9 mouse cellular contexts compared by ENCODE assay signal in genomic region chr11:50370969-50371368, GRCm38 (mm10). TPM values are rescaled to one million over a fixed set of nuclear protein-coding genes. Genes with fewer than 3 reads are reported as not detected.
DNase-seq lines count a peak whose midpoint lies in the region; ATAC-seq lines count a peak whose summit lies in the region.
"Had no signal": no experiment of that assay in that cellular context is flagged by ENCODE, and none has a peak within 500 bp of the region (broad histone marks: within the 10 kb centered on the region; RNA-seq: fewer than 3 reads in every experiment).

No protein-coding gene starts in this region.

- WGBS in intestine, embryonic 14.5 days, result 73% methylated on average over 4 of the region's 4 CpGs
- 55% methylated on average over 4 of the region's 4 CpGs for WGBS in neural tube, embryonic 12.5 days

- peak; percentile 16; the same call in 1 of the 2 replicates for ATAC-seq in erythroblast, adult 5-6 weeks (replicated peaks; ENCODE audit: low FRiP score, poor library complexity, severe bottlenecking)
- ATAC-seq in intestine, embryonic 14.5 days (replicated peaks; ENCODE audit: low FRiP score, low TSS enrichment, low read depth), result no peak
- no peak; the same call in none of the 2 replicates for ATAC-seq in neural tube, embryonic 12.5 days (ENCODE audit: low FRiP score, low read depth)
- no peak for ATAC-seq in inflammation-experienced regulatory T-cells, adult 6 months

- H3K4me1 ChIP-seq in intestine, embryonic 14.5 days (replicated peaks; ENCODE audit: control insufficient read depth, insufficient read depth, low read length), result peaks cover 4% of the 10 kb centered on the region; the same call in 1 of the 2 replicates
- H3K4me1 ChIP-seq in neural tube, embryonic 12.5 days, result 0 out of 2 replicates have a peak, but pooled peaks cover 3% of the 10 kb centered on the region

- H3K4me3 ChIP-seq in intestine, embryonic 14.5 days (ENCODE audit: low read depth, low read length), result peak overlapping the region; percentile 31; the same call in 1 of the 2 replicates
- no peak overlapping the region for H3K4me3 ChIP-seq in neural tube, embryonic 12.5 days

- no peak overlapping the region for H3K27ac ChIP-seq in intestine, embryonic 14.5 days (ENCODE audit: low read depth)
- H3K27ac ChIP-seq in neural tube, embryonic 12.5 days, result no peak overlapping the region

- H3K36me3 ChIP-seq in intestine, embryonic 14.5 days (ENCODE audit: control insufficient read depth, insufficient read depth, low read length), result no peaks in the 10 kb centered on the region
- no peaks in the 10 kb centered on the region for H3K36me3 ChIP-seq in neural tube, embryonic 12.5 days

- intact Hi-C loops in left cerebral cortex, postnatal 4 days (cut with DNase I), result no loop called here

- no peaks in the 10 kb centered on the region for H3K9me3 ChIP-seq in intestine, embryonic 14.5 days (ENCODE audit: control insufficient read depth, low read length)
- no peaks in the 10 kb centered on the region for H3K9me3 ChIP-seq in neural tube, embryonic 12.5 days

- H3K9ac ChIP-seq in intestine, embryonic 14.5 days (ENCODE audit: low read length), result no peak overlapping the region
- peak overlapping the region; percentile 65; the same call in 1 of the 2 replicates for H3K9ac ChIP-seq in neural tube, embryonic 12.5 days

- H3K27me3 ChIP-seq in intestine, embryonic 14.5 days (replicated peaks; ENCODE audit: control insufficient read depth, insufficient read depth, low read length), result no peaks in the 10 kb centered on the region
- no peaks in the 10 kb centered on the region; the same call in 1 of the 2 replicates for H3K27me3 ChIP-seq in neural tube, embryonic 12.5 days (replicated peaks)

- DNase-seq in left cerebral cortex, postnatal 4 days, result peak; percentile 29
- DNase-seq in left cerebral cortex, adult 11 months (ENCODE audit: low spot score), result no peak
- no peak for DNase-seq in intestine, embryonic 14.5 days (ENCODE audit: low spot score)
- DNase-seq in right cerebral cortex, postnatal 36 days (ENCODE audit: low spot score in 2 of 2), result no peak
- DNase-seq in urinary bladder, postnatal 10 days (ENCODE audit: low spot score), result no peak

- peak overlapping the region; percentile 53 for H3K4me2 ChIP-seq in intestine, embryonic 14.5 days (ENCODE audit: low read length)
- peak overlapping the region; percentile 60 for H3K4me2 ChIP-seq in neural tube, embryonic 12.5 days (replicated peaks)

RNA-seq across cellular contexts. Expression of gene Hnrnph1, which starts 5.8 kb away (rescaled TPM):
- total RNA-seq in left cerebral cortex, postnatal 4 days (2021), result 100 to 1,000 TPM; 508 to 515 TPM
- total RNA-seq in erythroblast, adult 5-6 weeks (2015; ENCODE audit: low replicate concordance), result 162 and 237 TPM in 2 replicates
- total RNA-seq in erythroblast, adult 5-6 weeks (2017; ENCODE audit: low replicate concordance), result 155 and 222 TPM in 2 replicates
- polyA plus RNA-seq in intestine, embryonic 14.5 days (2014; fragmentation: Nextera tagmentation; extraction: Ambion mirVana), result 411 and 475 TPM in 2 replicates
- polyA plus RNA-seq in neural tube, embryonic 12.5 days (2016; fragmentation: Nextera tagmentation; extraction: Ambion mirVana), result 635 and 665 TPM in 2 replicates
- polyA plus RNA-seq in inflammation-experienced regulatory T-cells, adult 6 months (2017; shearing (Covaris generic)), result 100 to 1,000 TPM; 155 to 240 (median 214) TPM

RNA-seq across cellular contexts. Expression of gene Cby3, which starts 16.7 kb away (rescaled TPM):
- total RNA-seq in left cerebral cortex, postnatal 4 days (2021), result not detected
- total RNA-seq in erythroblast, adult 5-6 weeks (2015; ENCODE audit: low replicate concordance), result not detected in 2 replicates
- not detected in 2 replicates for total RNA-seq in erythroblast, adult 5-6 weeks (2017; ENCODE audit: low replicate concordance)
- 0.27 TPM in 2 replicates for polyA plus RNA-seq in intestine, embryonic 14.5 days (2014; fragmentation: Nextera tagmentation; extraction: Ambion mirVana)
- polyA plus RNA-seq in neural tube, embryonic 12.5 days (2016; fragmentation: Nextera tagmentation; extraction: Ambion mirVana), result 0.31 TPM in 1 of 2 replicates, not detected in the other
- polyA plus RNA-seq in inflammation-experienced regulatory T-cells, adult 6 months (2017; shearing (Covaris generic)), result not detected
- total RNA-seq: gastrocnemius, postnatal 10 days had no signal

RNA-seq across cellular contexts. Expression of gene Canx, which starts 45.5 kb away (rescaled TPM):
- total RNA-seq in left cerebral cortex, postnatal 4 days (2021), result 100 to 1,000 TPM; 377 to 394 TPM
- total RNA-seq in erythroblast, adult 5-6 weeks (2015; ENCODE audit: low replicate concordance), result 98.6 and 101 TPM in 2 replicates
- 226 and 340 TPM in 2 replicates for total RNA-seq in erythroblast, adult 5-6 weeks (2017; ENCODE audit: low replicate concordance)
- polyA plus RNA-seq in intestine, embryonic 14.5 days (2014; fragmentation: Nextera tagmentation; extraction: Ambion mirVana), result 246 and 259 TPM in 2 replicates
- 277 and 291 TPM in 2 replicates for polyA plus RNA-seq in neural tube, embryonic 12.5 days (2016; fragmentation: Nextera tagmentation; extraction: Ambion mirVana)
- 100 to 1,000 TPM; 189 to 258 (median 196) TPM for polyA plus RNA-seq in inflammation-experienced regulatory T-cells, adult 6 months (2017; shearing (Covaris generic))

RNA-seq across cellular contexts. Expression of gene Rufy1, which starts 60.0 kb away (rescaled TPM):
- total RNA-seq in left cerebral cortex, postnatal 4 days (2021), result 10 to 100 TPM; 21.3 to 22.5 TPM
- total RNA-seq in erythroblast, adult 5-6 weeks (2015; ENCODE audit: low replicate concordance), result 7.3 and 8.6 TPM in 2 replicates
- total RNA-seq in erythroblast, adult 5-6 weeks (2017; ENCODE audit: low replicate concordance), result 7.6 and 7.7 TPM in 2 replicates
- polyA plus RNA-seq in intestine, embryonic 14.5 days (2014; fragmentation: Nextera tagmentation; extraction: Ambion mirVana), result 21.6 and 24.8 TPM in 2 replicates
- 27.9 and 29.0 TPM in 2 replicates for polyA plus RNA-seq in neural tube, embryonic 12.5 days (2016; fragmentation: Nextera tagmentation; extraction: Ambion mirVana)
- polyA plus RNA-seq in inflammation-experienced regulatory T-cells, adult 6 months (2017; shearing (Covaris generic)), result 10 to 100 TPM in 2 of 3 experiments, 1 to 10 TPM in 1; 7.8 to 13.4 (median 12.2) TPM
